Mouse (Mus musculus): ENCODE results near the gene Vps26a. TPM values are rescaled to one million over a fixed set of nuclear protein-coding genes. Genes with fewer than 3 reads are reported as not detected.
A peak's percentile ranks its signal among the peaks of the same experiment; 100 is the strongest.

Vps26a gene
- total RNA-seq, 2 experiments from 2014 or later: 24.3 to 29.0 TPM

DNA sequence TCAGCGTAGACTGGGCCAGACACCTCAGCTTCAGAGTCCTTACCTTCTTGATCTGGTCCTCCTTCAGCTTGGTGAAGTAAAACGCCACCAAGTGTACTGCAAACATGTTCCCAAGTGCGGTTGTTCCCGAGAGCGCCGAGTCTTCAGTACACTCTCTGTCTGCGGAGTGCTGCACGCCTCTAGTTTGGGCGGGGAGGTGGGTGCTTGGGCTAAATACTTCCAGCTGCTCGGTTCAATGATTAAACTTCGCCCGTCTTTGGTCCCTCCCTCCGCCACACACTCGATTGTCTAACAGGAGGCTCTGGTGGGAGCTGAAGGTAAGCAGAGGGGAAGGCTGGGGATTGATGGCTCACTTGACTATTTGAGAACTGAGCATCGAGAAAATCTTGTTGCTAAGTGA, 64.3 kb downstream of the Vps26a start, which contains the start of gene Hkdc1:
Hkdc1 (minus strand) TSS at position 237 of the 400 bp plus-strand sequence.
- DNase-seq: no peak
- intact Hi-C loops (cut with DNase I): no loop called here

DNA sequence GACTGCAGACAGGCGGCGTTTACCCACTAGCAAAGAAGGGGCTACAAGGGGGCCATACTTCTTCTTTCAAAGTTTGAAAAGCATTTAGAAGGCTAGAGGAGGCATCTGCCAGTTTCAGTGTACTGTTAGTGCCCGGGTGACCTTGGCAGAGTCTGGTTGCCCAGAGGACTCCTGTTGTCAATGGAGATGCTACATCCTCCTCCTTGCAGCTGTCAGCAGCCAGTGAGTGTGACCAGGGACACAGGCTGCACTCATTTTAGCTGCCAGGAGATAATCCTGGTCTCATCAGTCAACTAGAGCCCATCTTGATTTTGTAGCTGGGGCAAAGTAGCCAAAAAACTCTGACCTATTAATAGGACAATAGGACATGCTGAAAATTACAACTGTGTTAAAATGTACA, 65.5 kb downstream of the Vps26a start:
- no peak for DNase-seq
- intact Hi-C loops (cut with DNase I): no loop called here

DNA sequence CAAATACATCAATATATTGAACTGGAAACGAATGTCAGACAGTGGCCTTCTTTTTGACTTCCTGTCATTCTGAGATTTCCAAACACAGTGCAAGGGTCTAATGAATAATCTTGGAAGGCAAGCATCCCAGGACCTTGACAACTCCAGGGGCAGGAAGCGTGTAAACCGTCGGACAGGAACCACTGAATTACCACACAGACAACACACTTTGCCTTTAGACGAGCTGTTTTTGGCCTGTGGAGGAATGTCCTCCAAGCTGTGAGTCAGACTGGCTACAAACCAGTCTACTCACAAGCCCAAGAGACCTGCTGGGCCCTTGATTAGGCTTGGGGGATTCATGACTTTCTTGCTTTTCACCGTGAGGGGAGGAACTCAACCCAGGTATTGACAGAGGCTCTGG, 66.2 kb downstream of the Vps26a start:
- no peak for DNase-seq
- intact Hi-C loops (cut with DNase I): no loop called here

GRCm38 (mm10) chr10:62419422-62419821, 67.2 kb downstream of the Vps26a start:
- intact Hi-C loops (cut with DNase I): no loop called here
- no peak for DNase-seq

GRCm38 (mm10) chr10:62418831-62419356, 67.7 kb downstream of the Vps26a start:
- no peak for DNase-seq
- intact Hi-C loops (cut with DNase I): no loop called here

DNA sequence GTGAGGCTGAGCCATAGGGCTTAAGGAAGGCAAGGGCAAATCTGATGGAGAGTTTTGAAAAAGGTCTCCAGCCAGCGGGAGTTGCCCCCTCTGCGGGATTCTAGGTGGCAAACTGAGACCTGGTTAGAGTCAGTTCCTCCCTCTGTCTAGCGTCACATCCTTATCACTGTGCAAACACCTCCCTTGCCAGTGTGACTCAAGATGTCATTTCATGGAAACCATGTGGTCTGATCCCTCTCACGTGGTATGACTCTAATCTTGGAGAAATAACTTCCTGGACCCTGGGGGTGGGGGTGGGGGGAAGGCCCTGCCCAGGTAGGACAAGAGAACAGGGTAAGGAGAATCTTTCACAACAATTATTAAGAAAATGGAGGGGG, 73.0 kb downstream of the Vps26a start:
- intact Hi-C loops (cut with DNase I): loop anchor here (2.0 kb wide), 1 partner anchor 139 kb away; no protein-coding TSS in a partner anchor
- no peak for DNase-seq

DNA sequence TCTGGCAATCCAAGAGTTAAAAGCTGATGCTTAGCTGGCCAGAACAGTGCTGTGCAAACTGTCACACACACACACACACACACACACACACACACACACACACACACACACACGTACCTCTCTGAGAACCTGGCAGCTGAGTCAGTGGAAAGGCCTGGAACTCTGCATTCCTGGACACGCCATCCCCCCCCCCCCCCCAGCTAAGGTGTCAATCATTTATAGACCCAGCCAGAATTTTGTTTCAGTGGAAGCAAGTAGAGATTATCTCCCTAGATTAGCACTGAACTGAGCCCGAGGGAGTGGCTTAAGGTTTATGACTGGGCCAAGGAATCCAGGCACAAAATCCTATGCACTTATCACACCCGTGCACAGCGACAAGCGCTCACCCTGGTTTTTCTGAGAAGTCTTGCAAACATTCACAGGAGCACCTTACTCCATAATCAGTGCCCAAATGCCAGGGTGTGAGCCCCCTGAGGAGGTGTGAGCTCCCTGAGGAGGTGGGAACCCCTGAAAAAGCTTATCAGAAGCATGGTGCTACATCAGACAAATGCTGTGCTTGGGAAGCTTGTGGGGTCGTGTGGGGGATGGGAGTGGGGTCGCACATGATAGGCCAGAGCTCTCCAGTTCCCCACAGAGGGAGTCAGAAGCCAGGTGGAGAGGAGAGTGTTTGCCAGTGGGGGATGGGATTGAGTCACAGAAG, 73.5 kb downstream of the Vps26a start:
- intact Hi-C loops (cut with DNase I): loop anchor here (2.0 kb wide), 1 partner anchor 138 kb away; no protein-coding TSS in a partner anchor
- no peak for DNase-seq

DNA sequence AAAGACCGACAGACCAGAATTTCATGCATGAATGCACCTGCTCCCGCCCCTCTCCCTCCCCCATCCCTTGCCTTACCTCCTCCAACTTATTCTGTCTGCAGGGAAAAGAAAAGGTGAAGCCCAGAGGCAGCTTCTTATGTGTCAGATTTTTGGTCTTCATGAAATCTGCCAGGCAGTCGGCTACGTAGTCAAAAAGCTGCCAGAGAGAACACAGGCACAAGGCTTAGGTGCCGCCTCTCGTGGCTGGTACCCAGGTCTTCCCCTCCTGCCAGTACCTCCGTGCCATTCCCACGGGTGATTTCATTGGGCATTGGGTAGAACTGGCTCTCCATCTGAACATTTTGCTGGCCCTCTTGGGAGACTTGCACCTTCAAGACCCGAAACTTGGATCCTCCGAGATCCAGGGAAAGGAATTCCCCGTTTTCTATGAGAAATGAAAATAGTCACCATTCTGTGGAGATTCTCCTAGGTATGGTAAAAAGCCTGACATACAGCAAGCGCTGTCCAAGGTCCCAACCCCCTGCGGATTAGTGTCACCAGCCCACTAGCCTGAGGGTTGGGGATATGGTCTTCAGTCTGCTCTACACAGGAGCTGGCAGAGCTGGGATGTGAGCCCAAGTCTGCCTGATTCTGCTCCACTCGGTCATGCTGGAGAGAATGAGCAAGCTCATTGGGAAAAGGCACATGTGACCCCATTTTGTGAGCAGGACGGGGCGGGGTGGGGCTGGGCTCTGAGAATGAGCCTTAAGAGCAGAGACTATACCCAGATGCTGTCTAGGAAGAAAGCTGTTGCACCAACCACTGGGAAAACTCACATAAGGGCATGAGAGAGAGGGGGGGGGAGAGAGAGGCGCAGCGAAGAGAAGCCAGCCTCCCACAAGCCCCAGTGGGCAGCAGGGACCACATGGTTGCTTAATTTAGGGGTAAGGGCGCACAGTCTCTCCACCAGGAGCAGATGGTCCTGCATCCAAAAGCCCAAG, 74.9 kb downstream of the Vps26a start:
- DNase-seq: no peak
- intact Hi-C loops (cut with DNase I): loop anchor here (2.0 kb wide), 1 partner anchor 137 kb away; no protein-coding TSS in a partner anchor

GRCm38 (mm10) chr10:62410943-62411342, 75.7 kb downstream of the Vps26a start:
- DNase-seq: peak; percentile 53 to 55
- intact Hi-C loops (cut with DNase I): no loop called here

Other genes starting within 250 kb of the Vps26a start
- gene Tacr2, start 234.4 kb downstream of the Vps26a start, total RNA-seq (2021): not detected
- 1 to 10 TPM; 6.1 to 7.8 TPM for gene Hk1, start 106.9 kb downstream of the Vps26a start, total RNA-seq (2021)
- gene Hkdc1, start 64.3 kb downstream of the Vps26a start, total RNA-seq (2021): not detected
- not detected for gene 4930507D05Rik, start 37.3 kb downstream of the Vps26a start, total RNA-seq (2021)
- 10 to 100 TPM; 17.1 to 19.7 TPM for gene Supv3l1, start 37.1 kb downstream of the Vps26a start, total RNA-seq (2021)
- gene Srgn, start 40.6 kb upstream of the Vps26a start, total RNA-seq (2021): 10 to 100 TPM; 12.2 to 14.1 TPM
- gene Kif1bp, start 91.7 kb upstream of the Vps26a start, total RNA-seq (2021): 10 to 100 TPM; 23.6 to 24.0 TPM
- 10 to 100 TPM; 23.1 to 34.2 TPM for gene Ddx21, start 115.5 kb upstream of the Vps26a start, total RNA-seq (2021)
- gene Ddx50, start 164.4 kb upstream of the Vps26a start, total RNA-seq (2021): 10 to 100 TPM; 40.0 to 43.3 TPM
- under 1 TPM; 0.23 to 0.47 TPM for gene Stox1, start 239.3 kb upstream of the Vps26a start, total RNA-seq (2021)